Mouse (Mus musculus) embryonic facial prominence, embryonic 12.5 days (tissue): ENCODE data around the gene Alg2. TPM values are rescaled to one million over a fixed set of nuclear protein-coding genes. Genes with fewer than 3 reads are reported as not detected.

Experiments used
- ATAC-seq: fragments of 200-750 bp; cut with Nextera tagmentation; 2 replicates; pipeline ENCODE4 v1.8.0; 2017; ENCODE audit not compliant: insufficient number of reproducible peaks, insufficient read depth, low FRiP score, low TSS enrichment
- H3K27ac ChIP-seq: fragments of 300-500 bp; sonication (generic); 2 replicates; pipeline ENCODE4 v1.5.1; 2016; ENCODE audit warnings: mild to moderate bottlenecking
- H3K27me3 ChIP-seq: fragments of 300-500 bp; sonication (generic); 2 replicates; pipeline ENCODE4 v1.6.1; 2016; ENCODE audit warnings: mild to moderate bottlenecking, moderate library complexity
- H3K36me3 ChIP-seq: fragments of 300-500 bp; sonication (generic); 2 replicates; pipeline ENCODE4 v1.6.1; 2016; ENCODE audit warnings: mild to moderate bottlenecking
- H3K4me1 ChIP-seq: fragments of 300-500 bp; sonication (generic); 2 replicates; pipeline ENCODE4 v1.6.1; 2016
- H3K4me2 ChIP-seq: fragments of 300-500 bp; sonication (generic); replicated peaks from 2 replicates; pipeline ENCODE4 v1.6.1; 2016; ENCODE audit warnings: mild to moderate bottlenecking, moderate library complexity
- H3K4me3 ChIP-seq: fragments of 300-500 bp; sonication (generic); 2 replicates; pipeline ENCODE4 v1.5.1; 2016; ENCODE audit warnings: mild to moderate bottlenecking
- H3K9ac ChIP-seq: fragments of 300-500 bp; sonication (generic); 2 replicates; pipeline ENCODE4 v1.6.1; 2016; ENCODE audit warnings: mild to moderate bottlenecking, moderate library complexity
- H3K9me3 ChIP-seq: fragments of 300-500 bp; sonication (generic); 2 replicates; pipeline ENCODE4 v1.6.1; 2016; ENCODE audit warnings: mild to moderate bottlenecking, moderate library complexity
- WGBS: fragments of 180-500 bp; shearing (Covaris S2); methylation state at CpG from one replicate; pipeline ENCODE4 v1.1.7; 2016; 5-methylcytosine and 5-hydroxymethylcytosine counted together
- polyA plus RNA-seq: library from polyadenylated mRNA; unstranded; fragments of >200 nt; fragmentation: Nextera tagmentation; extraction: Ambion mirVana; gene quantifications from 2 replicates; pipeline ENCODE4 v1.2.1, GENCODE M21; 2016

Gene Alg2
- polyA plus RNA-seq, 1 experiment from 2014 or later, result 109 TPM

GRCm38 (mm10) chr4:47448526-47448925, 25.6 kb downstream of the Alg2 start:
- Histone ChIP-seq H3K27me3 (0 out of 2 replicates have a peak, but pooled peaks cover 5% of the 10 kb centered on the region), H3K4me1 (no peaks in the 10 kb centered on the region), H3K9me3 (no peaks in the 10 kb centered on the region), H3K36me3 (no peaks in the 10 kb centered on the region), H3K4me2 (no peak overlapping the region), H3K27ac (no peak overlapping the region), H3K4me3 (no peak overlapping the region), H3K9ac (no peak overlapping the region)
- no peak for ATAC-seq
- WGBS, result 83% methylated on average over 3 of the region's 3 CpGs

- Histone ChIP-seq H3K9me3 (no peaks in the 10 kb centered on the region), H3K4me1 (0 out of 2 replicates have a peak, but pooled peaks cover 6% of the 10 kb centered on the region), H3K9ac (no peak overlapping the region), H3K27ac (no peak overlapping the region), H3K4me3 (no peak overlapping the region), H3K36me3 (no peaks in the 10 kb centered on the region), H3K4me2 (no peak overlapping the region), H3K27me3 (no peaks in the 10 kb centered on the region)
- ATAC-seq, result no peak
- WGBS, result 90% methylated on average over 11 of the region's 11 CpGs
These were observed 33.2 kb downstream of the Alg2 start for GRCm38 (mm10) chr4:47440951-47441350.

- Histone ChIP-seq H3K9ac (no peak overlapping the region), H3K36me3 (no peaks in the 10 kb centered on the region), H3K4me1 (0 out of 2 replicates have a peak, but pooled peaks cover 6% of the 10 kb centered on the region), H3K4me3 (no peak overlapping the region), H3K27ac (no peak overlapping the region), H3K4me2 (no peak overlapping the region), H3K27me3 (no peaks in the 10 kb centered on the region), H3K9me3 (no peaks in the 10 kb centered on the region)
- WGBS, result 81% methylated on average over 6 of the region's 6 CpGs
- no peak for ATAC-seq
These were observed 35.2 kb downstream of the Alg2 start for GRCm38 (mm10) chr4:47438956-47439355.

- WGBS, result 2% methylated on average over 33 of the region's 33 CpGs
- peak overlapping the region; percentile 20; the same call in 1 of the 2 replicates for H3K27ac ChIP-seq
These were observed 36.5 kb downstream of the Alg2 start for GRCm38 (mm10) chr4:47437365-47438340.

GRCm38 (mm10) chr4:47435566-47436360, 38.4 kb downstream of the Alg2 start:
- WGBS, result 75% methylated on average over 28 of the region's 28 CpGs

More at GRCm38 (mm10) chr4:47437365-47438340, 36.5 kb downstream of the Alg2 start:
- peak; percentile 77 for ATAC-seq
- H3K4me3 ChIP-seq, result peak overlapping the region; percentile 47
- H3K9me3 ChIP-seq, result no peaks in the 10 kb centered on the region
- 0 out of 2 replicates have a peak, but pooled peaks cover 6% of the 10 kb centered on the region for H3K4me1 ChIP-seq
- H3K36me3 ChIP-seq, result no peaks in the 10 kb centered on the region
- peak overlapping the region; percentile 58 for H3K9ac ChIP-seq
- H3K4me2 ChIP-seq, result peak overlapping the region; percentile 79
- no peaks in the 10 kb centered on the region for H3K27me3 ChIP-seq

GRCm38 (mm10) chr4:47435131-47435530, 39.0 kb downstream of the Alg2 start:
- no peak for ATAC-seq
- 77% methylated on average over 12 of the region's 12 CpGs for WGBS
- no peaks in the 10 kb centered on the region for H3K36me3 ChIP-seq
- no peak overlapping the region for H3K4me3 ChIP-seq
- no peaks in the 10 kb centered on the region for H3K27me3 ChIP-seq
- no peak overlapping the region for H3K9ac ChIP-seq
- 0 out of 2 replicates have a peak, but pooled peaks cover 6% of the 10 kb centered on the region for H3K4me1 ChIP-seq
- H3K4me2 ChIP-seq, result no peak overlapping the region
- no peak overlapping the region for H3K27ac ChIP-seq
- H3K9me3 ChIP-seq, result no peaks in the 10 kb centered on the region

More at GRCm38 (mm10) chr4:47435566-47436360, 38.4 kb downstream of the Alg2 start:
- H3K27me3 ChIP-seq, result no peaks in the 10 kb centered on the region
- no peak overlapping the region for H3K27ac ChIP-seq
- no peak overlapping the region for H3K9ac ChIP-seq
- H3K4me2 ChIP-seq, result no peak overlapping the region
- no peak overlapping the region for H3K4me3 ChIP-seq
- no peak for ATAC-seq
- H3K4me1 ChIP-seq, result 0 out of 2 replicates have a peak, but pooled peaks cover 6% of the 10 kb centered on the region
- H3K36me3 ChIP-seq, result no peaks in the 10 kb centered on the region
- no peaks in the 10 kb centered on the region for H3K9me3 ChIP-seq

GRCm38 (mm10) chr4:47432766-47433165, 41.4 kb downstream of the Alg2 start:
- Histone ChIP-seq H3K27me3 (no peaks in the 10 kb centered on the region), H3K9me3 (no peaks in the 10 kb centered on the region), H3K27ac (no peak overlapping the region), H3K4me3 (no peak overlapping the region), H3K9ac (no peak overlapping the region), H3K36me3 (no peaks in the 10 kb centered on the region), H3K4me2 (no peak overlapping the region), H3K4me1 (0 out of 2 replicates have a peak, but pooled peaks cover 6% of the 10 kb centered on the region)
- no peak for ATAC-seq
- WGBS, result 85% methylated on average over 7 of the region's 7 CpGs

GRCm38 (mm10) chr4:47431081-47431480, 43.1 kb downstream of the Alg2 start:
- no peaks in the 10 kb centered on the region for H3K27me3 ChIP-seq
- H3K9ac ChIP-seq, result no peak overlapping the region
- no peak overlapping the region for H3K4me2 ChIP-seq
- H3K36me3 ChIP-seq, result no peaks in the 10 kb centered on the region
- no peak for ATAC-seq
- no peaks in the 10 kb centered on the region for H3K9me3 ChIP-seq
- H3K4me3 ChIP-seq, result no peak overlapping the region
- no peaks in the 10 kb centered on the region for H3K4me1 ChIP-seq
- WGBS, result 87% methylated on average over 5 of the region's 5 CpGs
- H3K27ac ChIP-seq, result no peak overlapping the region

GRCm38 (mm10) chr4:47430557-47430956, 43.6 kb downstream of the Alg2 start:
- Histone ChIP-seq H3K27ac (no peak overlapping the region), H3K4me1 (no peaks in the 10 kb centered on the region), H3K9me3 (no peaks in the 10 kb centered on the region), H3K36me3 (no peaks in the 10 kb centered on the region), H3K27me3 (no peaks in the 10 kb centered on the region), H3K4me2 (no peak overlapping the region), H3K4me3 (no peak overlapping the region), H3K9ac (no peak overlapping the region)
- no peak for ATAC-seq
- WGBS, result 50% methylated on average over 6 of the region's 6 CpGs

- ATAC-seq, result no peak
- no peak overlapping the region for H3K9ac ChIP-seq
- H3K27me3 ChIP-seq, result no peaks in the 10 kb centered on the region
- H3K36me3 ChIP-seq, result no peaks in the 10 kb centered on the region
- H3K27ac ChIP-seq, result no peak overlapping the region
- no peaks in the 10 kb centered on the region for H3K4me1 ChIP-seq
- WGBS, result 60% methylated on average over 3 of the region's 3 CpGs
- no peaks in the 10 kb centered on the region for H3K9me3 ChIP-seq
- H3K4me3 ChIP-seq, result no peak overlapping the region
- no peak overlapping the region for H3K4me2 ChIP-seq
These were observed 46.5 kb downstream of the Alg2 start for GRCm38 (mm10) chr4:47427606-47428005.

GRCm38 (mm10) chr4:47425247-47425830, 48.8 kb downstream of the Alg2 start:
- 0 out of 2 replicates have a peak, but pooled peaks cover under 1% of the 10 kb centered on the region for H3K4me1 ChIP-seq
- no peak overlapping the region for H3K27ac ChIP-seq
- ATAC-seq, result no peak
- no peaks in the 10 kb centered on the region for H3K36me3 ChIP-seq
- no peak overlapping the region for H3K4me2 ChIP-seq
- H3K9me3 ChIP-seq, result no peaks in the 10 kb centered on the region
- H3K9ac ChIP-seq, result no peak overlapping the region
- no peaks in the 10 kb centered on the region for H3K27me3 ChIP-seq
- no peak overlapping the region for H3K4me3 ChIP-seq
- 90% methylated on average over 16 of the region's 16 CpGs for WGBS
